Mouse (Mus musculus) left cerebral cortex, adult 8-10 months (tissue): Measurements from ENCODE around the gene Atp6v1g3. TPM values are rescaled to one million over a fixed set of nuclear protein-coding genes. Genes with fewer than 3 reads are reported as not detected.

Experiments
- DNase-seq, 2 experiments: peaks; one replicate each; pipeline ENCODE4 v3.0.0; 2022; ENCODE audit warnings: low spot score in 2 of 2
- total RNA-seq, 4 experiments: library from RNA; stranded (reverse); gene quantifications; 2 replicates each; pipeline ENCODE4 v1.2.4; 2022

Atp6v1g3 gene
- not detected for total RNA-seq

- no peak for DNase-seq
Observed at GRCm38 (mm10) chr1:138273438-138273837, at the start of gene Atp6v1g3. Gene Atp6v1g3 (plus strand): TSS chr1:138273738.

GRCm38 (mm10) chr1:138233051-138233450, 40.5 kb upstream of the Atp6v1g3 start:
- DNase-seq: no peak

GRCm38 (mm10) chr1:138237252-138237651, 36.3 kb upstream of the Atp6v1g3 start:
- no peak for DNase-seq

GRCm38 (mm10) chr1:138243947-138244346, 29.6 kb upstream of the Atp6v1g3 start:
- no peak for DNase-seq

- DNase-seq: peak in 1 of 2 experiments; percentile 16
Observed at GRCm38 (mm10) chr1:138244485-138244884, 29.1 kb upstream of the Atp6v1g3 start.

- no peak for DNase-seq
Observed at GRCm38 (mm10) chr1:138245103-138245502, 28.4 kb upstream of the Atp6v1g3 start.

- no peak for DNase-seq
Observed at GRCm38 (mm10) chr1:138245533-138245932, 28.0 kb upstream of the Atp6v1g3 start.

GRCm38 (mm10) chr1:138246438-138247164, 26.9 kb upstream of the Atp6v1g3 start:
- no peak for DNase-seq

GRCm38 (mm10) chr1:138247699-138248483, 25.6 kb upstream of the Atp6v1g3 start:
- no peak for DNase-seq

- no peak for DNase-seq
Observed at GRCm38 (mm10) chr1:138248770-138249169, 24.8 kb upstream of the Atp6v1g3 start.

- DNase-seq: no peak
Observed at GRCm38 (mm10) chr1:138250951-138251350, 22.6 kb upstream of the Atp6v1g3 start.

- DNase-seq: no peak
Observed at GRCm38 (mm10) chr1:138256172-138256789, 17.3 kb upstream of the Atp6v1g3 start.

GRCm38 (mm10) chr1:138258758-138259157, 14.8 kb upstream of the Atp6v1g3 start:
- DNase-seq: no peak

- no peak for DNase-seq
Observed at GRCm38 (mm10) chr1:138261520-138261919, 12.0 kb upstream of the Atp6v1g3 start.

GRCm38 (mm10) chr1:138262408-138262807, 11.1 kb upstream of the Atp6v1g3 start:
- no peak for DNase-seq

- DNase-seq: no peak
Observed at GRCm38 (mm10) chr1:138267465-138268055, 6.0 kb upstream of the Atp6v1g3 start.

- DNase-seq: no peak
Observed at GRCm38 (mm10) chr1:138274930-138275329, 1.4 kb downstream of the Atp6v1g3 start.

GRCm38 (mm10) chr1:138275859-138276258, 2.3 kb downstream of the Atp6v1g3 start:
- no peak for DNase-seq

- DNase-seq: no peak
Observed at GRCm38 (mm10) chr1:138281139-138281538, 7.6 kb downstream of the Atp6v1g3 start.

GRCm38 (mm10) chr1:138282413-138283141, 9.0 kb downstream of the Atp6v1g3 start:
- no peak for DNase-seq

GRCm38 (mm10) chr1:138287665-138288064, 14.1 kb downstream of the Atp6v1g3 start:
- no peak for DNase-seq
